ENCODE assay signal across 8 mouse cellular contexts in the genomic region with DNA sequence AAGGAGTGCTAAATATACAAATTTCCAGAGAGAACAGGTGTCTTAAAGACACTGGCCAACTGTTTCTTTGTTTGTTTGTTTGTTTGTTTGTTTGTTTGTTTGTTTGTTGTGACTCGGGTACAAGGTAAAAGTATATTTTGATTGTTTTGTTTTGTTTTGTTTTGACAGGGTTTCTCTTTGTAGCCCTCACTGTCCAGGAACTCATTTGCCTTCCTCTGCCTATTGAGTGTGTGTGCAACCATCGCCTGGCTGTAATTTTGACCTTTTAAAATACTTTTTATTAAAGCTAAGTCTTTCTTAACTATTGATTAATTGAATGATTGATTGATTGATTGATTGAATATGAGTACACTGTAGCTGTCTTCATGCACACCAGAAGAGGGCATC. TPM values are rescaled to one million over a fixed set of nuclear protein-coding genes. Genes with fewer than 3 reads are reported as not detected.
A peak's percentile ranks its signal among the peaks of the same experiment; 100 is the strongest.
DNase-seq lines count a peak whose midpoint lies in the region; ATAC-seq lines count a peak whose summit lies in the region.

No protein-coding gene starts in this region.

- 40% methylated on average over 2 of the region's 2 CpGs for WGBS in liver, embryonic 13.5 days (ENCODE audit: insufficient replicate concordance)

- H3K4me2 ChIP-seq in liver, embryonic 13.5 days = peak overlapping the region; percentile 71

- H3K9me3 ChIP-seq in megakaryocyte, embryonic 14.5 days = no peaks in the 10 kb centered on the region
- no peaks in the 10 kb centered on the region for H3K9me3 ChIP-seq in liver, embryonic 13.5 days (replicated peaks)

- peak; percentile 28 for DNase-seq in cerebellum, adult 9-10 months
- DNase-seq in cerebellum, postnatal 10 days = no peak
- no peak for DNase-seq in liver, embryonic 13.5 days
- no peak for DNase-seq in embryo, embryonic 9.5 days (ENCODE audit: extremely low spot score)
- no peak for DNase-seq in retina, postnatal 1 day

- H3K9ac ChIP-seq in liver, embryonic 13.5 days = peak overlapping the region; percentile 81; the same call in 1 of the 2 replicates

- peaks cover 29% of the 10 kb centered on the region for H3K4me1 ChIP-seq in megakaryocyte, embryonic 14.5 days
- H3K4me1 ChIP-seq in liver, embryonic 13.5 days (replicated peaks) = peaks cover 18% of the 10 kb centered on the region

- no peak for ATAC-seq in megakaryocyte, adult 5-6 weeks (ENCODE audit: poor library complexity, severe bottlenecking)
- ATAC-seq in liver, embryonic 13.5 days (ENCODE audit: low read depth) = peak; percentile 19; the same call in 1 of the 2 replicates
- no peak for ATAC-seq in frontal cortex, adult (ENCODE audit: low TSS enrichment)

- no peak overlapping the region for H3K27ac ChIP-seq in liver, embryonic 13.5 days

- peak overlapping the region; percentile 94 for H3K4me3 ChIP-seq in megakaryocyte, embryonic 14.5 days (replicated peaks)
- H3K4me3 ChIP-seq in liver, embryonic 13.5 days (replicated peaks) = peak overlapping the region; percentile 79

- peaks cover 26% of the 10 kb centered on the region for H3K36me3 ChIP-seq in megakaryocyte, embryonic 14.5 days (replicated peaks; ENCODE audit: low read length)
- peaks cover 4% of the 10 kb centered on the region; the same call in 1 of the 2 replicates for H3K36me3 ChIP-seq in liver, embryonic 13.5 days

- peaks cover 9% of the 10 kb centered on the region for H3K27me3 ChIP-seq in megakaryocyte, embryonic 14.5 days (replicated peaks)
- 0 out of 2 replicates have a peak, but pooled peaks cover 3% of the 10 kb centered on the region for H3K27me3 ChIP-seq in liver, embryonic 13.5 days

RNA-seq across cellular contexts. Expression of gene Fuk, which starts 0.3 kb away (rescaled TPM):
- polyA plus RNA-seq in megakaryocyte, embryonic 14.5 days (2012; ENCODE audit: insufficient read depth, low replicate concordance) = 1.6 and 3.3 TPM in 2 replicates
- total RNA-seq in megakaryocyte, adult 5-6 weeks (2015) = 1.5 and 3.4 TPM in 2 replicates
- 3.7 TPM in 2 replicates for total RNA-seq in megakaryocyte, adult 5-6 weeks (2017)
- 2.8 and 3.0 TPM in 2 replicates for polyA plus RNA-seq in liver, embryonic 13.5 days (2015; fragmentation: Nextera tagmentation; extraction: Ambion mirVana)

RNA-seq across cellular contexts. Expression of gene St3gal2, which starts 17.1 kb away (rescaled TPM):
- 19.8 and 54.8 TPM in 2 replicates for polyA plus RNA-seq in megakaryocyte, embryonic 14.5 days (2012; ENCODE audit: insufficient read depth, low replicate concordance)
- 23.1 and 25.0 TPM in 2 replicates for total RNA-seq in megakaryocyte, adult 5-6 weeks (2015)
- 15.2 and 17.0 TPM in 2 replicates for total RNA-seq in megakaryocyte, adult 5-6 weeks (2017)
- polyA plus RNA-seq in liver, embryonic 13.5 days (2015; fragmentation: Nextera tagmentation; extraction: Ambion mirVana) = 21.0 and 25.2 TPM in 2 replicates

RNA-seq across cellular contexts. Expression of gene Sf3b3, which starts 56.0 kb away (rescaled TPM):
- polyA plus RNA-seq in megakaryocyte, embryonic 14.5 days (2012; ENCODE audit: insufficient read depth, low replicate concordance) = 3.4 TPM in 1 of 2 replicates, not detected in the other
- 58.4 and 63.2 TPM in 2 replicates for total RNA-seq in megakaryocyte, adult 5-6 weeks (2015)
- 74.7 and 87.7 TPM in 2 replicates for total RNA-seq in megakaryocyte, adult 5-6 weeks (2017)
- 75.4 and 92.7 TPM in 2 replicates for polyA plus RNA-seq in liver, embryonic 13.5 days (2015; fragmentation: Nextera tagmentation; extraction: Ambion mirVana)

RNA-seq across cellular contexts. Expression of gene Cog4, which starts 56.2 kb away (rescaled TPM):
- polyA plus RNA-seq in megakaryocyte, embryonic 14.5 days (2012; ENCODE audit: insufficient read depth, low replicate concordance) = 0.61 and 14.0 TPM in 2 replicates
- total RNA-seq in megakaryocyte, adult 5-6 weeks (2015) = 13.6 and 17.4 TPM in 2 replicates
- 31.8 and 35.4 TPM in 2 replicates for total RNA-seq in megakaryocyte, adult 5-6 weeks (2017)
- polyA plus RNA-seq in liver, embryonic 13.5 days (2015; fragmentation: Nextera tagmentation; extraction: Ambion mirVana) = 32.0 and 36.5 TPM in 2 replicates

Comparison
In these comparisons a context has a peak if more than half of its experiments do, and no peak if none do; other contexts are left out.
1. RNA of gene Sf3b3, which starts 56.0 kb away (polyA plus RNA-seq): 75.4 to 92.7 TPM in liver, embryonic 13.5 days; 3.4 TPM in megakaryocyte, embryonic 14.5 days; every median in the first group is over 10 times any median in the second.